Mouse (Mus musculus) hindbrain, postnatal 0 days (tissue): ENCODE results near the gene Prok2. TPM values are rescaled to one million over a fixed set of nuclear protein-coding genes. Genes with fewer than 3 reads are reported as not detected.
A peak's percentile ranks its signal among the peaks of the same experiment; 100 is the strongest.

Experiments used
- ATAC-seq: fragments of 200-750 bp; cut with Nextera tagmentation; 2 replicates; pipeline ENCODE4 v1.8.0; 2017; ENCODE audit warnings: mild to moderate bottlenecking, moderate TSS enrichment, moderate library complexity
- DNase-seq: peaks from one replicate; pipeline ENCODE4 v3.0.0-alpha.2; 2015; ENCODE audit warnings: low spot score
- H3K27ac ChIP-seq: fragments of 300-500 bp; sonication (generic); 2 replicates; pipeline ENCODE4 v1.5.1; 2014; ENCODE audit warnings: mild to moderate bottlenecking
- H3K27me3 ChIP-seq: fragments of 300-500 bp; sonication (generic); 2 replicates; pipeline ENCODE4 v1.6.1; 2014; ENCODE audit warnings: low read length, mixed read lengths; ENCODE audit not compliant: insufficient read depth
- H3K36me3 ChIP-seq: fragments of 300-500 bp; sonication (generic); 2 replicates; pipeline ENCODE4 v1.6.1; 2014; ENCODE audit warnings: low read length, mixed read lengths; ENCODE audit not compliant: insufficient read depth
- H3K4me1 ChIP-seq: fragments of 300-500 bp; sonication (generic); 2 replicates; pipeline ENCODE4 v1.6.1; 2014; ENCODE audit warnings: antibody characterized with exemption, low read length, mixed read lengths; ENCODE audit not compliant: insufficient read depth
- H3K4me2 ChIP-seq: fragments of 300-500 bp; sonication (generic); 2 replicates; pipeline ENCODE4 v1.6.1; 2014; ENCODE audit warnings: low read depth, mild to moderate bottlenecking, low read length, moderate library complexity, mixed read lengths
- H3K4me3 ChIP-seq: fragments of 300-500 bp; sonication (generic); 2 replicates; pipeline ENCODE4 v1.5.1; 2014; ENCODE audit warnings: low read length
- H3K9ac ChIP-seq: fragments of 300-500 bp; sonication (generic); replicated peaks from 2 replicates; pipeline ENCODE4 v1.6.1; 2014; ENCODE audit warnings: mild to moderate bottlenecking, low read length, moderate library complexity, mixed read lengths
- H3K9me3 ChIP-seq: fragments of 300-500 bp; sonication (generic); 2 replicates; pipeline ENCODE4 v1.6.1; 2016; ENCODE audit warnings: low read length, mixed read lengths
- CTCF ChIP-seq: IDR thresholded peaks from 2 replicates; pipeline ENCODE4 v1.5.1; 2016; ENCODE audit warnings: antibody characterized with exemption, control low read depth, low read depth
- WGBS: fragments of 180-500 bp; shearing (Covaris S2); extraction: QIAGEN DNeasy Blood & Tissue Kit; methylation state at CpG from one replicate; pipeline ENCODE4 v1.1.7; 2014; 5-methylcytosine and 5-hydroxymethylcytosine counted together
- polyA plus RNA-seq: library from polyadenylated mRNA; unstranded; fragments of >200 nt; fragmentation: Nextera tagmentation; extraction: Ambion mirVana; gene quantifications from 2 replicates; pipeline ENCODE4 v1.2.1, GENCODE M21; 2015
- total RNA-seq: library from RNA; depleted of rRNA; stranded (reverse); fragments of >200 nt; gene quantifications from 2 replicates; pipeline ENCODE4 v1.2.3, GENCODE M21; 2014; rRNA removed

Gene Prok2
- total and polyA plus RNA-seq, 2 experiments from 2014 or later = 0.41 TPM; not detected in 1

- WGBS = 45% methylated on average over 8 of the region's 8 CpGs
- no peaks in the 10 kb centered on the region for H3K27me3 ChIP-seq
- TF ChIP-seq CTCF = peak; percentile 5; the same call in 1 of the 2 replicates
- peak overlapping the region; percentile 76; the same call in 1 of the 2 replicates for H3K9ac ChIP-seq
- ATAC-seq (no peak), DNase-seq (peak; percentile 16)
- H3K4me2 ChIP-seq = peak overlapping the region; percentile 93
- peaks cover 32% of the 10 kb centered on the region for H3K4me1 ChIP-seq
- H3K27ac ChIP-seq = peak overlapping the region; percentile 86; the same call in 1 of the 2 replicates
- H3K9me3 ChIP-seq = no peaks in the 10 kb centered on the region
- H3K4me3 ChIP-seq = peak overlapping the region; percentile 81; the same call in 1 of the 2 replicates
- H3K36me3 ChIP-seq = no peaks in the 10 kb centered on the region
Measured at GRCm38 (mm10) chr6:99667290-99667689, 58.9 kb downstream of the Prok2 start.

GRCm38 (mm10) chr6:99666318-99667171 is 59.6 kb downstream of the Prok2 start, which contains the start of the genes Eif4e3 and Gm20696:
Eif4e3 (minus strand) TSS chr6:99666771.
Gm20696 (minus strand) TSS chr6:99666797.
- Histone ChIP-seq H3K27ac (peak within 1 kb of the TSS; percentile 86), H3K4me3 (peak within 1 kb of the TSS; percentile 81), H3K4me2 (peak within 1 kb of the TSS; percentile 93), H3K4me1 (peaks cover 32% of the 10 kb centered on the region), H3K9me3 (no peaks in the 10 kb centered on the region), H3K9ac (peak within 1 kb of the TSS; percentile 76), H3K27me3 (no peaks in the 10 kb centered on the region), H3K36me3 (no peaks in the 10 kb centered on the region)
- ATAC-seq (peak; percentile 79), DNase-seq (peak; percentile 77)
- WGBS = 2% methylated on average over 51 of the region's 75 CpGs
- TF ChIP-seq CTCF = no peak

GRCm38 (mm10) chr6:99665457-99666317 is 60.5 kb downstream of the Prok2 start:
- no peak for TF ChIP-seq CTCF
- no peaks in the 10 kb centered on the region for H3K27me3 ChIP-seq
- peak; percentile 22 for DNase-seq
- peak overlapping the region; percentile 93 for H3K4me2 ChIP-seq
- H3K9me3 ChIP-seq = no peaks in the 10 kb centered on the region
- no peak for ATAC-seq
- peak overlapping the region; percentile 76 for H3K9ac ChIP-seq
- 34% methylated on average over 16 of the region's 16 CpGs for WGBS
- no peaks in the 10 kb centered on the region for H3K36me3 ChIP-seq
- peaks cover 32% of the 10 kb centered on the region for H3K4me1 ChIP-seq
- H3K27ac ChIP-seq = peak overlapping the region; percentile 86
- H3K4me3 ChIP-seq = peak overlapping the region; percentile 81

- no peaks in the 10 kb centered on the region for H3K36me3 ChIP-seq
- no peak overlapping the region for H3K4me3 ChIP-seq
- H3K4me2 ChIP-seq = no peak overlapping the region
- H3K4me1 ChIP-seq = peaks cover 13% of the 10 kb centered on the region
- 76% methylated on average over 8 of the region's 8 CpGs for WGBS
- DNase-seq = no peak
- no peak for TF ChIP-seq CTCF
- no peak overlapping the region for H3K9ac ChIP-seq
- ATAC-seq = no peak
- H3K27ac ChIP-seq = no peak overlapping the region
- H3K27me3 ChIP-seq = no peaks in the 10 kb centered on the region
- no peaks in the 10 kb centered on the region for H3K9me3 ChIP-seq
Measured at GRCm38 (mm10) chr6:99663232-99663631, 63.0 kb downstream of the Prok2 start.

Other genes starting within 250 kb of the Prok2 start
- gene Foxp1, start 203.7 kb downstream of the Prok2 start, total RNA-seq = 53.6 and 55.2 TPM in 2 replicates
- gene Foxp1, start 203.7 kb downstream of the Prok2 start, polyA plus RNA-seq = 50.9 and 54.8 TPM in 2 replicates
- 6.5 and 6.7 TPM in 2 replicates for gene Eif4e3, start 59.6 kb downstream of the Prok2 start, total RNA-seq
- 6.5 and 6.6 TPM in 2 replicates for gene Eif4e3, start 59.6 kb downstream of the Prok2 start, polyA plus RNA-seq
- gene Gm20696, start 59.6 kb downstream of the Prok2 start, total RNA-seq = 2.9 and 3.6 TPM in 2 replicates
- 2.3 and 2.5 TPM in 2 replicates for gene Gm20696, start 59.6 kb downstream of the Prok2 start, polyA plus RNA-seq
- gene Gpr27, start 33.7 kb downstream of the Prok2 start, total RNA-seq = 71.2 and 101 TPM in 2 replicates
- gene Gpr27, start 33.7 kb downstream of the Prok2 start, polyA plus RNA-seq = 18.8 and 19.8 TPM in 2 replicates